Mouse (Mus musculus): ENCODE data around the gene Rnft1.

- TF ChIP-seq CTCF (IDR thresholded peaks at IDR 0.05; ENCODE audit: extremely low read depth, insufficient read length, insufficient replicate concordance, low read depth, low read length) (no peak), POLR2A (IDR thresholded peaks at IDR 0.05; ENCODE audit: low read depth, low read length) (no peak)
Measured at GRCm38 (mm10) chr11:86453991-86454390, 30.5 kb upstream of the Rnft1 start.
